Mouse (Mus musculus) forebrain, postnatal 0 days (tissue): ENCODE data around the gene Map2k7. TPM values are rescaled to one million over a fixed set of nuclear protein-coding genes. Genes with fewer than 3 reads are reported as not detected.

Experiments
- ATAC-seq: fragments of 200-750 bp; cut with Nextera tagmentation; 2 replicates; pipeline ENCODE4 v1.8.0; 2017; ENCODE audit warnings: mild to moderate bottlenecking, moderate library complexity
- DNase-seq: peaks from one replicate; pipeline ENCODE4 v3.0.0-alpha.2; 2015
- H3K27ac ChIP-seq: fragments of 300-500 bp; sonication (generic); 2 replicates; pipeline ENCODE4 v1.5.1; 2014; ENCODE audit warnings: low read depth, mild to moderate bottlenecking, antibody characterized with exemption, low read length, moderate library complexity, mixed read lengths
- H3K27me3 ChIP-seq: fragments of 300-500 bp; sonication (generic); 2 replicates; pipeline ENCODE4 v1.6.1; 2014; ENCODE audit warnings: mild to moderate bottlenecking, low read length, mixed read lengths; ENCODE audit not compliant: insufficient read depth
- H3K36me3 ChIP-seq: fragments of 300-500 bp; sonication (generic); 2 replicates; pipeline ENCODE4 v1.6.1; 2014; ENCODE audit warnings: mild to moderate bottlenecking, moderate library complexity; ENCODE audit not compliant: insufficient read depth
- H3K4me1 ChIP-seq: fragments of 300-500 bp; sonication (generic); 2 replicates; pipeline ENCODE4 v1.6.1; 2014; ENCODE audit warnings: antibody characterized with exemption; ENCODE audit not compliant: insufficient read depth
- H3K4me2 ChIP-seq: fragments of 300-500 bp; sonication (generic); 2 replicates; pipeline ENCODE4 v1.6.1; 2014; ENCODE audit warnings: low read depth, mild to moderate bottlenecking, moderate library complexity
- H3K4me3 ChIP-seq: fragments of 300-500 bp; sonication (generic); 2 replicates; pipeline ENCODE4 v1.5.1; 2014; ENCODE audit warnings: low read depth, low read length, mixed read lengths
- H3K9ac ChIP-seq: fragments of 300-500 bp; sonication (generic); 2 replicates; pipeline ENCODE4 v1.6.1; 2014; ENCODE audit warnings: mild to moderate bottlenecking
- H3K9me3 ChIP-seq: fragments of 300-500 bp; sonication (generic); 2 replicates; pipeline ENCODE4 v1.6.1; 2016; ENCODE audit warnings: low read length
- CTCF ChIP-seq: sonication (generic); IDR thresholded peaks from 2 replicates; pipeline ENCODE4 v1.5.1; 2016; ENCODE audit warnings: antibody characterized with exemption, control low read depth, low read depth
- WGBS: fragments of 180-500 bp; shearing (Covaris S2); extraction: QIAGEN DNeasy Blood & Tissue Kit; methylation state at CpG from one replicate; pipeline ENCODE4 v1.1.7; 2014; 5-methylcytosine and 5-hydroxymethylcytosine counted together
- polyA plus RNA-seq: library from polyadenylated mRNA; unstranded; fragments of >200 nt; fragmentation: Nextera tagmentation; extraction: Ambion mirVana; gene quantifications from 2 replicates; pipeline ENCODE4 v1.2.1, GENCODE M21; 2015
- total RNA-seq: library from RNA; depleted of rRNA; stranded (reverse); fragments of >200 nt; gene quantifications from 2 replicates; pipeline ENCODE4 v1.2.3, GENCODE M21; 2014

Gene Map2k7
- total and polyA plus RNA-seq, 2 experiments from 2014 or later: 24.4 to 45.8 TPM

GRCm38 (mm10) chr8:4259125-4259804 is 20.7 kb downstream of the Map2k7 start, which contains the start of gene Ctxn1:
Gene Ctxn1 (minus strand): TSS chr8:4259274.
- H3K4me2 ChIP-seq: peak within 1 kb of the TSS; percentile 80
- peak; percentile 94 for DNase-seq
- H3K4me1 ChIP-seq: peaks cover 13% of the 10 kb centered on the region
- peak within 1 kb of the TSS; percentile 95 for H3K27ac ChIP-seq
- peak within 1 kb of the TSS; percentile 82 for H3K4me3 ChIP-seq
- WGBS: 8% methylated on average over 32 of the region's 33 CpGs
- peaks cover 54% of the 10 kb centered on the region for H3K36me3 ChIP-seq
- peak; percentile 92 for ATAC-seq
- H3K9ac ChIP-seq: peak within 1 kb of the TSS; percentile 98
- TF ChIP-seq CTCF: no peak
- no peaks in the 10 kb centered on the region for H3K27me3 ChIP-seq
- H3K9me3 ChIP-seq: no peaks in the 10 kb centered on the region

GRCm38 (mm10) chr8:4259805-4260170 is 21.2 kb downstream of the Map2k7 start:
- no peaks in the 10 kb centered on the region for H3K9me3 ChIP-seq
- no peak overlapping the region for H3K9ac ChIP-seq
- no peak for ATAC-seq
- no peaks in the 10 kb centered on the region for H3K27me3 ChIP-seq
- H3K27ac ChIP-seq: peak overlapping the region; percentile 95
- peaks cover 13% of the 10 kb centered on the region for H3K4me1 ChIP-seq
- no peak overlapping the region for H3K4me2 ChIP-seq
- WGBS: 77% methylated on average over 4 of the region's 4 CpGs
- no peak overlapping the region for H3K4me3 ChIP-seq
- DNase-seq: no peak
- H3K36me3 ChIP-seq: peaks cover 50% of the 10 kb centered on the region
- TF ChIP-seq CTCF: no peak

- no peaks in the 10 kb centered on the region for H3K4me1 ChIP-seq
- no peak overlapping the region for H3K4me3 ChIP-seq
- TF ChIP-seq CTCF: no peak
- WGBS: 84% methylated on average over 8 of the region's 8 CpGs
- no peak for ATAC-seq
- DNase-seq: no peak
- H3K9ac ChIP-seq: no peak overlapping the region
- peaks cover 65% of the 10 kb centered on the region for H3K36me3 ChIP-seq
- no peak overlapping the region for H3K27ac ChIP-seq
- no peaks in the 10 kb centered on the region for H3K27me3 ChIP-seq
- no peak overlapping the region for H3K4me2 ChIP-seq
- no peaks in the 10 kb centered on the region for H3K9me3 ChIP-seq
Measured at GRCm38 (mm10) chr8:4263105-4263791, 24.7 kb downstream of the Map2k7 start.

- H3K4me2 ChIP-seq: no peak overlapping the region
- H3K9ac ChIP-seq: no peak overlapping the region
- no peak overlapping the region for H3K27ac ChIP-seq
- TF ChIP-seq CTCF: no peak
- no peak overlapping the region for H3K4me3 ChIP-seq
- no peak for DNase-seq
- H3K27me3 ChIP-seq: no peaks in the 10 kb centered on the region
- no peak for ATAC-seq
- peaks cover 81% of the 10 kb centered on the region for H3K36me3 ChIP-seq
- H3K4me1 ChIP-seq: no peaks in the 10 kb centered on the region
- no peaks in the 10 kb centered on the region for H3K9me3 ChIP-seq
- 94% methylated on average over 15 of the region's 15 CpGs for WGBS
Measured at GRCm38 (mm10) chr8:4265160-4265914, 26.8 kb downstream of the Map2k7 start.

- Histone ChIP-seq H3K4me2 (no peak overlapping the region), H3K36me3 (peaks cover 72% of the 10 kb centered on the region), H3K9me3 (no peaks in the 10 kb centered on the region), H3K27ac (no peak overlapping the region), H3K27me3 (no peaks in the 10 kb centered on the region), H3K9ac (no peak overlapping the region), H3K4me1 (no peaks in the 10 kb centered on the region), H3K4me3 (no peak overlapping the region)
- ATAC-seq: peak; percentile 71
- 73% methylated on average over 15 of the region's 15 CpGs for WGBS
- DNase-seq: no peak
- TF ChIP-seq CTCF: peak; percentile 55
Measured at GRCm38 (mm10) chr8:4267627-4268026, 29.1 kb downstream of the Map2k7 start.

- no peak overlapping the region for H3K4me3 ChIP-seq
- no peaks in the 10 kb centered on the region for H3K4me1 ChIP-seq
- WGBS: 94% methylated on average over 6 of the region's 6 CpGs
- no peak overlapping the region for H3K27ac ChIP-seq
- no peak overlapping the region for H3K9ac ChIP-seq
- H3K4me2 ChIP-seq: no peak overlapping the region
- DNase-seq (no peak), ATAC-seq (no peak)
- peaks cover 72% of the 10 kb centered on the region for H3K36me3 ChIP-seq
- no peaks in the 10 kb centered on the region for H3K9me3 ChIP-seq
- H3K27me3 ChIP-seq: no peaks in the 10 kb centered on the region
- TF ChIP-seq CTCF: no peak
Measured at GRCm38 (mm10) chr8:4269609-4270008, 31.1 kb downstream of the Map2k7 start.
